Mouse (Mus musculus): ENCODE measurements around the gene Ppp1r10. TPM values are rescaled to one million over a fixed set of nuclear protein-coding genes. Genes with fewer than 3 reads are reported as not detected.

Gene Ppp1r10
- polyA plus RNA-seq, 1 experiment from 2014 or later: 58.8 TPM

- no peaks in the 10 kb centered on the region for H3K4me1 ChIP-seq
- H3K36me3 ChIP-seq: peaks cover 50% of the 10 kb centered on the region
- H3K27ac ChIP-seq (replicated peaks): no peak overlapping the region
- no peaks in the 10 kb centered on the region for H3K27me3 ChIP-seq (ENCODE audit: low read depth, poor library complexity, severe bottlenecking)
- no peak for DNase-seq (ENCODE audit: low spot score)
- H3K4me3 ChIP-seq: no peak overlapping the region
- 79% methylated on average over 8 of the region's 8 CpGs for WGBS
- H3K9me3 ChIP-seq (replicated peaks): no peaks in the 10 kb centered on the region
Measured at GRCm38 (mm10) chr17:35954665-35955064, 38.4 kb downstream of the Ppp1r10 start.

GRCm38 (mm10) chr17:35958533-35959223, 42.4 kb downstream of the Ppp1r10 start:
- DNase-seq (ENCODE audit: low spot score): no peak
- WGBS: 94% methylated on average over 15 of the region's 15 CpGs

GRCm38 (mm10) chr17:35963279-35963678, 47.0 kb downstream of the Ppp1r10 start:
- no peak for DNase-seq (ENCODE audit: low spot score)
- peaks cover 93% of the 10 kb centered on the region for H3K36me3 ChIP-seq
- no peaks in the 10 kb centered on the region for H3K27me3 ChIP-seq (ENCODE audit: low read depth, poor library complexity, severe bottlenecking)
- peaks cover 6% of the 10 kb centered on the region for H3K4me1 ChIP-seq
- no peak overlapping the region for H3K4me3 ChIP-seq
- no peaks in the 10 kb centered on the region for H3K9me3 ChIP-seq (replicated peaks)
- WGBS: 91% methylated on average over 10 of the region's 10 CpGs
- H3K27ac ChIP-seq (replicated peaks): no peak overlapping the region

More at GRCm38 (mm10) chr17:35958533-35959223, 42.4 kb downstream of the Ppp1r10 start:
- Histone ChIP-seq H3K27me3 (ENCODE audit: low read depth, poor library complexity, severe bottlenecking) (no peaks in the 10 kb centered on the region), H3K27ac (replicated peaks) (no peak overlapping the region), H3K4me1 (no peaks in the 10 kb centered on the region), H3K9me3 (replicated peaks) (no peaks in the 10 kb centered on the region), H3K4me3 (no peak overlapping the region), H3K36me3 (peaks cover 90% of the 10 kb centered on the region)

GRCm38 (mm10) chr17:35967621-35968020, 51.4 kb downstream of the Ppp1r10 start:
- Histone ChIP-seq H3K4me1 (peaks cover 24% of the 10 kb centered on the region), H3K27ac (replicated peaks) (no peak overlapping the region), H3K27me3 (ENCODE audit: low read depth, poor library complexity, severe bottlenecking) (no peaks in the 10 kb centered on the region), H3K9me3 (replicated peaks) (no peaks in the 10 kb centered on the region), H3K4me3 (no peak overlapping the region), H3K36me3 (peaks cover 56% of the 10 kb centered on the region)
- no peak for DNase-seq (ENCODE audit: low spot score)
- WGBS: 90% methylated on average over 2 of the region's 2 CpGs

GRCm38 (mm10) chr17:35969418-35970389, 53.5 kb downstream of the Ppp1r10 start, which contains the start of gene Abcf1:
Abcf1 (minus strand) TSS chr17:35969761.
- peaks cover 54% of the 10 kb centered on the region for H3K36me3 ChIP-seq
- WGBS: under 1% methylated on average over 68 of the region's 68 CpGs
- peak within 1 kb of the TSS; percentile 90 for H3K27ac ChIP-seq (replicated peaks)

GRCm38 (mm10) chr17:35972131-35972530, 55.9 kb downstream of the Ppp1r10 start:
- WGBS: 84% methylated on average over 1 of the region's 1 CpGs
- no peak for DNase-seq (ENCODE audit: low spot score)
- no peak overlapping the region for H3K27ac ChIP-seq (replicated peaks)
- H3K9me3 ChIP-seq (replicated peaks): no peaks in the 10 kb centered on the region
- no peak overlapping the region for H3K4me3 ChIP-seq
- H3K4me1 ChIP-seq: peaks cover 24% of the 10 kb centered on the region
- no peaks in the 10 kb centered on the region for H3K27me3 ChIP-seq (ENCODE audit: low read depth, poor library complexity, severe bottlenecking)
- H3K36me3 ChIP-seq: peaks cover 53% of the 10 kb centered on the region

More at GRCm38 (mm10) chr17:35969418-35970389, 53.5 kb downstream of the Ppp1r10 start, which contains the start of gene Abcf1:
- H3K27me3 ChIP-seq (ENCODE audit: low read depth, poor library complexity, severe bottlenecking): no peaks in the 10 kb centered on the region
- DNase-seq (ENCODE audit: low spot score): peak; percentile 99
- H3K9me3 ChIP-seq (replicated peaks): no peaks in the 10 kb centered on the region
- peak within 1 kb of the TSS; percentile 95 for H3K4me3 ChIP-seq
- H3K4me1 ChIP-seq: peaks cover 24% of the 10 kb centered on the region

- Histone ChIP-seq H3K27ac (replicated peaks) (peak overlapping the region; percentile 93), H3K36me3 (peaks cover 58% of the 10 kb centered on the region), H3K4me3 (peak overlapping the region; percentile 95), H3K9me3 (replicated peaks) (no peaks in the 10 kb centered on the region), H3K4me1 (peaks cover 24% of the 10 kb centered on the region), H3K27me3 (ENCODE audit: low read depth, poor library complexity, severe bottlenecking) (no peaks in the 10 kb centered on the region)
- DNase-seq (ENCODE audit: low spot score): peak; percentile 92
- WGBS: under 1% methylated on average over 41 of the region's 41 CpGs
Measured at GRCm38 (mm10) chr17:35978811-35979400, 62.7 kb downstream of the Ppp1r10 start.

- Histone ChIP-seq H3K9me3 (replicated peaks) (no peaks in the 10 kb centered on the region), H3K4me3 (peak within 1 kb of the TSS; percentile 95), H3K27me3 (ENCODE audit: low read depth, poor library complexity, severe bottlenecking) (no peaks in the 10 kb centered on the region), H3K4me1 (peaks cover 24% of the 10 kb centered on the region), H3K36me3 (peaks cover 57% of the 10 kb centered on the region), H3K27ac (replicated peaks) (peak within 1 kb of the TSS; percentile 93)
- WGBS: under 1% methylated on average over 109 of the region's 109 CpGs
- peak; percentile 96 for DNase-seq (ENCODE audit: low spot score)
Measured at GRCm38 (mm10) chr17:35979401-35980362, 63.4 kb downstream of the Ppp1r10 start, which contains the start of the genes Gnl1 and Prr3. Gnl1 (plus strand) TSS chr17:35979851. Prr3 (minus strand) TSS chr17:35980236.

- peak overlapping the region; percentile 93 for H3K27ac ChIP-seq (replicated peaks)
- WGBS: under 1% methylated on average over 29 of the region's 29 CpGs
- H3K4me1 ChIP-seq: peaks cover 24% of the 10 kb centered on the region
- H3K27me3 ChIP-seq (ENCODE audit: low read depth, poor library complexity, severe bottlenecking): no peaks in the 10 kb centered on the region
- DNase-seq (ENCODE audit: low spot score): no peak
- peak overlapping the region; percentile 95 for H3K4me3 ChIP-seq
- no peaks in the 10 kb centered on the region for H3K9me3 ChIP-seq (replicated peaks)
- H3K36me3 ChIP-seq: peaks cover 59% of the 10 kb centered on the region
Measured at GRCm38 (mm10) chr17:35980363-35980754, 64.1 kb downstream of the Ppp1r10 start.

- H3K27me3 ChIP-seq (ENCODE audit: low read depth, poor library complexity, severe bottlenecking): no peaks in the 10 kb centered on the region
- no peak overlapping the region for H3K27ac ChIP-seq (replicated peaks)
- peaks cover 61% of the 10 kb centered on the region for H3K36me3 ChIP-seq
- H3K9me3 ChIP-seq (replicated peaks): no peaks in the 10 kb centered on the region
- DNase-seq (ENCODE audit: low spot score): no peak
- H3K4me1 ChIP-seq: peaks cover 24% of the 10 kb centered on the region
- H3K4me3 ChIP-seq: no peak overlapping the region
- 88% methylated on average over 9 of the region's 9 CpGs for WGBS
Measured at GRCm38 (mm10) chr17:35981776-35982175, 65.5 kb downstream of the Ppp1r10 start.

Data from midbrain, embryonic 10.5 days (tissue).